Mouse (Mus musculus) cortical plate, adult 2 months (tissue): ENCODE measurements at regions not wholly inside any gene's neighbourhood (a gene's known extent, or its start where the extent isn't known, plus 50 kb on each side); places are given as distances from the start of the nearest gene placed in this dataset.

Source experiments
- CTCF ChIP-seq: fragments of 200-500 bp; IDR thresholded peaks from 2 replicates; pipeline ENCODE4 v1.5.1; 2011; ENCODE audit warnings: mild to moderate bottlenecking, control low read depth, low read length; ENCODE audit not compliant: insufficient read depth; ENCODE audit errors: extremely low read depth
- POLR2A ChIP-seq: fragments of 200-500 bp; IDR thresholded peaks from 2 replicates; pipeline ENCODE4 v1.6.1; 2011; ENCODE audit warnings: mild to moderate bottlenecking, low read length, control low read depth; ENCODE audit not compliant: insufficient read depth; ENCODE audit errors: extremely low read depth

GRCm38 (mm10) chr1:73392077-73392476, 376.4 kb upstream of the Tnp1 start:
- no peak for TF ChIP-seq POLR2A
- no peak for TF ChIP-seq CTCF
